Mouse (Mus musculus): ENCODE measurements around the gene Ccr6. TPM values are rescaled to one million over a fixed set of nuclear protein-coding genes. Genes with fewer than 3 reads are reported as not detected.

Gene Ccr6
- polyA plus RNA-seq, 1 experiment from 2014 or later: not detected

- no peak for ATAC-seq (replicated peaks)
- Histone ChIP-seq H3K4me3 (no peak overlapping the region), H3K4me1 (peaks cover 9% of the 10 kb centered on the region), H3K4me2 (replicated peaks) (no peak overlapping the region), H3K27me3 (no peaks in the 10 kb centered on the region), H3K27ac (replicated peaks) (no peak overlapping the region), H3K9ac (replicated peaks) (no peak overlapping the region), H3K36me3 (peaks cover 7% of the 10 kb centered on the region), H3K9me3 (no peaks in the 10 kb centered on the region)
- WGBS: 95% methylated on average over 3 of the region's 3 CpGs
These were observed 54.3 kb downstream of the Ccr6 start for GRCm38 (mm10) chr17:8289993-8290679.

- H3K27me3 ChIP-seq: no peaks in the 10 kb centered on the region
- no peak overlapping the region for H3K27ac ChIP-seq (replicated peaks)
- no peak overlapping the region for H3K9ac ChIP-seq (replicated peaks)
- H3K9me3 ChIP-seq: no peaks in the 10 kb centered on the region
- H3K4me2 ChIP-seq (replicated peaks): no peak overlapping the region
- H3K36me3 ChIP-seq: peaks cover 11% of the 10 kb centered on the region
- H3K4me1 ChIP-seq: peaks cover 3% of the 10 kb centered on the region
- no peak overlapping the region for H3K4me3 ChIP-seq
- ATAC-seq (replicated peaks): no peak
These were observed 54.9 kb downstream of the Ccr6 start for GRCm38 (mm10) chr17:8290736-8291135.

DNA sequence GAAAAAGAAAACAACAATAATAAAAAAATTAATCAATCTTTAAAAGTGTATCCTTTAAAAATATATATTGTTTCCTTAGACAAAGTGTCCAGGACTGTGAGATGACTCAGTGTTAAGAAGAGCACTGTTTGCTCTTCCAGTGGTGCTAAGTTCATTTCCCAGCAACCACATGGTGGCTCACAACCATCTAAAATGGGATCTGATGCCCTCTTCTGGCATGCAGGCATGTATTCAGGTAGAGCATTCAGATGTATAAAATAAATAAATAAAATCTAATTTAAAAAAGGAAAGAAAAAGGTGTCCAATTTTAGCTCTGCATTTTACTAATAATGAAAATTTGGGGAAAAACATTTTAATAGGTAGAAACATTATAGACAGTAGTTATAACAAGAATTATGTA lies 60.0 kb downstream of the Ccr6 start:
- no peak for ATAC-seq (replicated peaks)
- no peaks in the 10 kb centered on the region for H3K4me1 ChIP-seq
- no peak overlapping the region for H3K9ac ChIP-seq (replicated peaks)
- H3K36me3 ChIP-seq: peaks cover 13% of the 10 kb centered on the region
- H3K27me3 ChIP-seq: no peaks in the 10 kb centered on the region
- no peak overlapping the region for H3K4me2 ChIP-seq (replicated peaks)
- H3K27ac ChIP-seq (replicated peaks): no peak overlapping the region
- no peaks in the 10 kb centered on the region for H3K9me3 ChIP-seq
- H3K4me3 ChIP-seq: no peak overlapping the region

DNA sequence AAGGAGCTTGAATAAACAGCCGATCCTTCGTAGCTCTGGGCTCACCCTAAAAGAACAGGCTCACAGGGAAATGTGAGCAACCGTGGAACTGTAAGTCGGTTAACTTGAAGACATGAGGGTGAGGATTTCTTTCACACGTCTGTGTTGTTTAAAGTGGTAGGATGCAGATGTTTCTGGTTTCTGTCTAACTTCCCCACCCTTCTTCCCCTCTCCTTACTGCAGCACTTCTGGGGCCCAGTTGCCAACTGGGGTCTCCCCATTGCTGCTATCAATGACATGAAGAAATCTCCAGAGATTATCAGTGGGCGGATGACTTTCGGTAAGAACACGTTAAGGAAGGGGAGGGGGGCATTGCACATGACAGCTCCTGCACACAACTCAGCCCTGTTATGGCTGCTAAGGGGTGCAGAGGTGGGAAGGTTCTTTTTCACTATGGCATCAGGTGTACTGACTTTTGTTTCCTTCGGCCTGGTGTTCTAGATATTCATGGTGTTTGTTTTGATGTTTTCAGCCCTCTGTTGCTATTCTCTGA lies 60.5 kb downstream of the Ccr6 start:
- Histone ChIP-seq H3K9ac (replicated peaks) (no peak overlapping the region), H3K27me3 (no peaks in the 10 kb centered on the region), H3K4me3 (no peak overlapping the region), H3K4me1 (no peaks in the 10 kb centered on the region), H3K27ac (replicated peaks) (no peak overlapping the region), H3K4me2 (replicated peaks) (no peak overlapping the region), H3K36me3 (peaks cover 13% of the 10 kb centered on the region), H3K9me3 (no peaks in the 10 kb centered on the region)
- ATAC-seq (replicated peaks): no peak
- WGBS: 84% methylated on average over 9 of the region's 9 CpGs

- no peak overlapping the region for H3K4me2 ChIP-seq (replicated peaks)
- H3K9me3 ChIP-seq: no peaks in the 10 kb centered on the region
- H3K36me3 ChIP-seq: peaks cover 13% of the 10 kb centered on the region
- no peaks in the 10 kb centered on the region for H3K4me1 ChIP-seq
- no peak overlapping the region for H3K27ac ChIP-seq (replicated peaks)
- no peak for ATAC-seq (replicated peaks)
- H3K4me3 ChIP-seq: no peak overlapping the region
- no peak overlapping the region for H3K9ac ChIP-seq (replicated peaks)
- 88% methylated on average over 5 of the region's 5 CpGs for WGBS
- H3K27me3 ChIP-seq: no peaks in the 10 kb centered on the region
These were observed 61.9 kb downstream of the Ccr6 start for GRCm38 (mm10) chr17:8297746-8298145.

- Histone ChIP-seq H3K27me3 (no peaks in the 10 kb centered on the region), H3K27ac (replicated peaks) (no peak overlapping the region), H3K9ac (replicated peaks) (no peak overlapping the region), H3K4me1 (no peaks in the 10 kb centered on the region), H3K9me3 (no peaks in the 10 kb centered on the region), H3K4me3 (no peak overlapping the region), H3K36me3 (peaks cover 13% of the 10 kb centered on the region), H3K4me2 (replicated peaks) (no peak overlapping the region)
- ATAC-seq (replicated peaks): no peak
- 90% methylated on average over 2 of the region's 2 CpGs for WGBS
These were observed 62.4 kb downstream of the Ccr6 start for GRCm38 (mm10) chr17:8298281-8298680.

DNA sequence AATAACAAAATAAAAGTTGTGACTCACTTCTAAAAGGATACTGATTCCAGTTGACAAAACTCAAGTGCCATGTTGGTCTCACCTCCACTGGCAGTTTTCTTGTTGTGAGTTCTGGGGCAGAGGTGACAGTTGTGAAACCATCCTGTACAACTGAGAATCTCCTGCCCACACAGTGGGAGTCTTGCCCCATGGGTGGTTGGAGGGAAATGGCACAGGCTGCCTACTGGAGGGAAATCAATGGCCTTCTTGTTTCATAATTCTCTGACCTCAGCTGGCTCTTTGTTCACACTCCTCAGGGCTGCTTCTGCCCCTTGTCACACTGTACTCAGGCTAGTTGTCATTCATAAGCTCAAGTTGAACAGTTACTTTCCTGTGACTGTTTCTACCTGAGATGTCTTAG lies 63.7 kb downstream of the Ccr6 start:
- no peak for ATAC-seq (replicated peaks)
- Histone ChIP-seq H3K4me2 (replicated peaks) (no peak overlapping the region), H3K27me3 (no peaks in the 10 kb centered on the region), H3K27ac (replicated peaks) (no peak overlapping the region), H3K4me3 (no peak overlapping the region), H3K9me3 (no peaks in the 10 kb centered on the region), H3K9ac (replicated peaks) (no peak overlapping the region), H3K4me1 (no peaks in the 10 kb centered on the region), H3K36me3 (peaks cover 11% of the 10 kb centered on the region)

GRCm38 (mm10) chr17:8301515-8301914 lies 65.7 kb downstream of the Ccr6 start:
- ATAC-seq (replicated peaks): no peak
- WGBS: 71% methylated on average over 4 of the region's 4 CpGs

GRCm38 (mm10) chr17:8302772-8303438 lies 67.1 kb downstream of the Ccr6 start:
- H3K4me1 ChIP-seq: no peaks in the 10 kb centered on the region
- ATAC-seq (replicated peaks): no peak
- WGBS: 73% methylated on average over 7 of the region's 7 CpGs

More at GRCm38 (mm10) chr17:8301515-8301914, 65.7 kb downstream of the Ccr6 start:
- Histone ChIP-seq H3K4me3 (no peak overlapping the region), H3K4me2 (replicated peaks) (no peak overlapping the region), H3K4me1 (no peaks in the 10 kb centered on the region), H3K27me3 (no peaks in the 10 kb centered on the region), H3K27ac (replicated peaks) (no peak overlapping the region), H3K9ac (replicated peaks) (no peak overlapping the region), H3K9me3 (no peaks in the 10 kb centered on the region), H3K36me3 (peaks cover 7% of the 10 kb centered on the region)

DNA sequence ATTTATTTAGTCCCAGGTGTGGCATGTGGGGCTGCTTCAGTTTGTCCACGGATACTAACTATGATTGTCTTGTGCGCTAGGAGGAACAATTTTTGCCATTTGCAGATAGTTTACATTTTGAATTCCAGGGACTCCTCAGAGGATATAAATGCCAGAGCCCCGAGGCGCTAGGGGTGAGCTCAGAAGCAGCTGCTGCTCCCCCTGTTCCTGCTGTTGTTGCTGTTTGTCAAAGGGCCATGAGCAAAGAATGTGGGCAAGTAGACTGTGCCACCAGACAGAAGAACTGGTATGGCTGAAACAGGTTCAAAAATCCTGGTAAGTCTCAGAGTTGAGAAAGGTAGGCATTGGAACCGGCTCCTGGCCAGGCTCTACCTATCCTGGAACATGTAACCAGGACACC lies 67.8 kb downstream of the Ccr6 start:
- H3K9ac ChIP-seq (replicated peaks): no peak overlapping the region
- H3K4me3 ChIP-seq: no peak overlapping the region
- 78% methylated on average over 5 of the region's 5 CpGs for WGBS
- no peaks in the 10 kb centered on the region for H3K36me3 ChIP-seq
- no peak overlapping the region for H3K4me2 ChIP-seq (replicated peaks)
- H3K27ac ChIP-seq (replicated peaks): no peak overlapping the region
- ATAC-seq (replicated peaks): no peak
- no peaks in the 10 kb centered on the region for H3K9me3 ChIP-seq
- H3K27me3 ChIP-seq: no peaks in the 10 kb centered on the region
- no peaks in the 10 kb centered on the region for H3K4me1 ChIP-seq

More at GRCm38 (mm10) chr17:8302772-8303438, 67.1 kb downstream of the Ccr6 start:
- peaks cover 3% of the 10 kb centered on the region; the same call in 1 of the 2 replicates for H3K36me3 ChIP-seq
- no peak overlapping the region for H3K27ac ChIP-seq (replicated peaks)
- no peaks in the 10 kb centered on the region for H3K27me3 ChIP-seq
- no peak overlapping the region for H3K4me2 ChIP-seq (replicated peaks)
- no peaks in the 10 kb centered on the region for H3K9me3 ChIP-seq
- no peak overlapping the region for H3K4me3 ChIP-seq
- no peak overlapping the region for H3K9ac ChIP-seq (replicated peaks)

DNA sequence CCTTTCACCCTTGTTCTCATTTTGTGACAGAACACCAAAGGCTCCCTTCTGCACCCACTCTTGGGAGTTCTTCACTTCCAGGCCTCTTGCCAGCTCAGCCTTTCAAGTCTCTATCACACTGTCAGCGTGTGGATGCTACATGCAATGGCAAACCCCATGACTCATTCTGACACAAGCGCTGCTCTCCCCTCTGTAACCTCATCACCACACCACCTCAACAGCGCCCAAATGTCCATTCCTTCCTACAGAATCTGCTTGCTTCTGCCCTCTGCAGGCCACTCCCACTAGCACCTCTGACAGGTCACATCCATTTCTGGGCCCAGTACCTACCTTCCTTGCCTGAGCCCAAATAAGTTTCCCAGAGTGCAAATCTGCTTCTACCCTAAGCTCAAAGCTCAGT lies 70.0 kb downstream of the Ccr6 start:
- Histone ChIP-seq H3K27me3 (no peaks in the 10 kb centered on the region), H3K27ac (replicated peaks) (no peak overlapping the region), H3K4me3 (no peak overlapping the region), H3K9ac (replicated peaks) (no peak overlapping the region), H3K4me1 (0 out of 2 replicates have a peak, but pooled peaks cover 4% of the 10 kb centered on the region), H3K36me3 (no peaks in the 10 kb centered on the region), H3K4me2 (replicated peaks) (no peak overlapping the region), H3K9me3 (no peaks in the 10 kb centered on the region)
- ATAC-seq (replicated peaks): no peak
- 31% methylated on average over 3 of the region's 3 CpGs for WGBS
